Mouse (Mus musculus): Measurements from ENCODE around the gene Sbno2.

The Sbno2 gene

DNA sequence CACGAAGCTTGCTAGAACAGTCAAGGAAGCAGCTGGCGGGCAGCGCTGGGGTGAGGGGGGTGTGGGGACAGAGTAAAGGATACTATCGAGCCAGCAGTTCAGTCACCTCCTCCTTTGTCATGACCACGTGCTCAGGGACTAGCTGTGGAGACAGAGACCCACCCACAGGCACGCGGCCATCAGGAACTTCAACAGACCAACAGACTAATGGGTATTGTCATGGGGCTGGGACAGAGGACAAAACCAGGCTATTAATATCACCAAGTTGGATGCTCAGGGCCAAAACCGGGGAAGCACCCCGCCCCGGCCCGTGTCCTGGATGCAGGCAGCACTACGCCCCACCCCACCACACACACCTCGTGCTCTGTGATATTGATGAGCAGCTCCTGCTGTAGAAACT, 68.5 kb downstream of the Sbno2 start:
- no peak for DNase-seq (ENCODE audit: low spot score in 2 of 2)

DNA sequence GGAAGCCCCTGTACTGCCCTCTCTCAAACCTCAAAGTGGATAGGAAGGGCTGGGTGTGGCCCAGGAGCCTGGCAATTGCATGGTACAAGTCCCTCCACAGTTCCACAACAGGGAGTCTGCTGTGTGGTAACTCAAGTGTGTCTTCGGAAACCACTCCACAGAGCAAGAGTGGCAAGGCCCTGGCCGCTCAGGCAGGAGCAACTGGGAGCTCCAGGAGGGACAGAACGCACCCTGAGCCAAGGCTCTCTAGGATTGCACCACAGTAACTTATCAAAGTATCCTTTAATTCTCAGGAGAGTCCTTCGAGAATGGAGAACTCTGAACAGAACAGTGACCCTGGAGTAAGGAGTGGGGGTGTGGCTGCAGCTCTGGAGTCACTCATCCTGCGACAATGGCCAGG, 69.7 kb downstream of the Sbno2 start:
- no peak for DNase-seq (ENCODE audit: low spot score in 2 of 2)

GRCm38 (mm10) chr10:80035148-80035547, 70.2 kb downstream of the Sbno2 start:
- DNase-seq (ENCODE audit: low spot score in 2 of 2), result no peak

- DNase-seq (ENCODE audit: low spot score in 2 of 2), result peak in 1 of 2 experiments; percentile 35
These were observed 71.6 kb downstream of the Sbno2 start for GRCm38 (mm10) chr10:80033511-80034391.

- DNase-seq (ENCODE audit: low spot score in 2 of 2), result peak in 1 of 2 experiments; percentile 84
These were observed 72.4 kb downstream of the Sbno2 start for GRCm38 (mm10) chr10:80032799-80033480.

GRCm38 (mm10) chr10:80030736-80031135, 74.6 kb downstream of the Sbno2 start:
- DNase-seq (ENCODE audit: low spot score in 2 of 2), result no peak

- no peak for DNase-seq (ENCODE audit: low spot score in 2 of 2)
These were observed 75.2 kb downstream of the Sbno2 start for GRCm38 (mm10) chr10:80030191-80030590.

DNA sequence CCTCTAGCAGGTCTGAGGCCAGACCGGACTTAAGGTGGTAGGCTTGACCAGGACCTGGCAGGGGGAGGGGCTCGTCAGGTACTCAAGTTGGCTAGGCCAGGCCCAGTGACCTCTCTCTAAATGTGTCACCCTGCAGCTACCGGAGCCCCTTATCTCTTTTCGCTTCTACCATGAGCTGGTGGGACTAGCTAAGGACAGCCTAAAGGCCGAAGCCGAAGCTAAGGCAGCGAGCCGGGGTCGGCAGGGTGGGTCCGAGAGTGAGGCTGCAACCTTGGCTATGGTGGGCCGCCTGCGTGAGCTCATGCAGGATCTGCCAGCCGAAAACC, 76.9 kb downstream of the Sbno2 start:
- DNase-seq (ENCODE audit: low spot score in 2 of 2), result no peak

- DNase-seq (ENCODE audit: low spot score in 2 of 2), result peak in 1 of 2 experiments; percentile 56
These were observed 77.5 kb downstream of the Sbno2 start for GRCm38 (mm10) chr10:80027681-80028520.

- peak in 1 of 2 experiments; percentile 74 for DNase-seq (ENCODE audit: low spot score in 2 of 2)
These were observed 79.5 kb downstream of the Sbno2 start for GRCm38 (mm10) chr10:80025889-80026288.

DNA sequence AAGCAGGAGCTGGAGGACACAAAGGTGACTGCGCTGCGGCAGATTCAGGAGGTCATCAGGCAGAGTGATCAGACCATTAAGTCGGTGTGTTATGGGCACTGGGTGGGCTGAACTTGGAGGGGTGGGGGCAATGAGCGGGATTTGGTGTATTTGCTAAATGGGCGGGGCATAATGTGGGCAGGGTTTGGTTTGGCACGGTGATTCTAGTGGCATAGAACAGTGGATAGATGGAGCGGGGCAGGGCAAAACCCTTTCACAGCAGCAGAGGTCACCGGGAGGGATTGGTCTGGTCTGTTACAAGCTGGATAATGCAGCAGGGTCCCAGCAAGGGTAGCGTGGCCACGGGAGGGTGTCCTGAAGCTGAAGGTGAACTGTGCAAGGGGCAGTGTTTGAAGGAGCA, 79.9 kb downstream of the Sbno2 start:
- DNase-seq (ENCODE audit: low spot score in 2 of 2), result no peak

GRCm38 (mm10) chr10:80025044-80025347, 80.4 kb downstream of the Sbno2 start:
- no peak for DNase-seq (ENCODE audit: low spot score in 2 of 2)

GRCm38 (mm10) chr10:80024229-80025043, 80.9 kb downstream of the Sbno2 start:
- peak in 1 of 2 experiments; percentile 67 for DNase-seq (ENCODE audit: low spot score in 2 of 2)

- no peak for DNase-seq (ENCODE audit: low spot score in 2 of 2)
These were observed 81.6 kb downstream of the Sbno2 start for GRCm38 (mm10) chr10:80023758-80024157.

DNA sequence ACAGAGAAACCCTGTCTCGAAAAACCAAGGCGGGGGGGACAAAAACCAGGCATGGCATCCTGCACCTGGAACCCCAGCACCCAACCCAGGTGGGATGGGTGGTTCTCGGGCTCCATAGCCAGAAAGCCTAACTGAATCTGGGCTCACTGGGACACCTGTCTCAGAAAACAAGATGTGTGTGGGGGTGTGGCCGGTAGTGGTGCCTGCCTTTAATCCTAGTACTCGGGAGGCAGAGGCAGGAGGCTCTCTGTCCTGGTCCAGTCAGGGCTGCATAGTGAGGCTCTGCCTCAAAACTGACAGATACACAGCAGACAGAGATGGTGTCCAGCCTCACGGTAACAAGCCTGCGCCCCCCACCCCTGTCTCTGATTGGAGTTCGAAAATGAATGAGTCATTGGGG, 82.6 kb downstream of the Sbno2 start:
- DNase-seq (ENCODE audit: low spot score in 2 of 2), result no peak

- DNase-seq (ENCODE audit: low spot score in 2 of 2), result no peak
These were observed 83.2 kb downstream of the Sbno2 start for GRCm38 (mm10) chr10:80022164-80022563.

GRCm38 (mm10) chr10:80021320-80021641, 84.1 kb downstream of the Sbno2 start:
- no peak for DNase-seq (ENCODE audit: low spot score in 2 of 2)

DNA sequence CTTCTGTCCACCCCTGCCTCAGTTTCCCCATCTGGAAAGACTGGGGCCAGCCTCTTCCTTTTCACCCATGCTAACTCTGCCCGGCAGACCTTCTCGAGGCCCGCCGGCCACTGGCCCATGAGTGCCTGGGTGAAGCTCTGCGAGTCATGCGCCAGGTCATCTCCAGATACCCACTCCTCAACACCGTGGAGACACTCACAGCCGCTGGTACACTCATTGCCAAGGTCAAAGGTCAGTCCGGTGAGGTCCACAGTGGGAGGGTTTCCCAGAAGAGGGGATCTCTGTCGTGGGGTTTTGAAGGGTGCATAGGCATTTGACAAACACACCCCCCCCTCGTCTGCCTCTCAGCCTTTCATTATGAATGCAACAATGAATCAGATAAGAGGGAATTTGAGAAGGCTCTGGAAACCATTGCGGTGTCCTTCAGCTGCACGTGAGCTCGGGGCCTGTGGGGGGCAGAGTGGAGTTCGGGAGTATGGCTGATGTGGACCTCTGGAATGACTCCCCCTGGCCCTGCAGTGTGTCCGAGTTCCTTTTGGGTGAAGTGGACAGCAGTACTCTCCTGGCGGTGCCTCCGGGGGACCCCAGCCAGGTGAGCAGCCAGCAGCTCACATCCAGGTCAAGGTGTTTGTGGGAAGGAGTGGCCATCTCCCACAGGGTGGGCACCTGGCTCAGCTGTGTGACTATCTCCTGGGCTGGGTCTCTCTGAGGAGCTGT, 84.6 kb downstream of the Sbno2 start:
- DNase-seq (ENCODE audit: low spot score in 2 of 2), result no peak

DNA sequence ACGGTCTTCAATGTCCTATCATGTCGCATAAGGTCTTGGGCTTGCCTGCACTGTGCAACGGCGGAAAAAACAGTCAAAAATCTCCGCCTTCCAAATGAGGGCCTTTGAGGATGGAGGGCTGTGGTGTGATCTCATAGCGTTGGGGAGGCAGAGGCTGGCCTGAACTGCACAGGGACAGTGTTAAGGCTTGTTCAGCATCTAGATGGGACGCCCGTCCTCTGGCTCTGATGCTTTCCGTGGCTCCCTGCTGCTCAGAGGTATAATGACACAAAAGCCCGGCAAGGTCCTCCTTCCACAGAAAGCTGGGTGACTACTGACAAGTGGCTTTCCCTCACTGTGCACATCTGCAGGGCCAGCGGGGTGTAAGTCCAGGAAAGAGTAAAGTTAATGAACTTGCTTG, 85.2 kb downstream of the Sbno2 start:
- DNase-seq (ENCODE audit: low spot score in 2 of 2), result no peak

DNA sequence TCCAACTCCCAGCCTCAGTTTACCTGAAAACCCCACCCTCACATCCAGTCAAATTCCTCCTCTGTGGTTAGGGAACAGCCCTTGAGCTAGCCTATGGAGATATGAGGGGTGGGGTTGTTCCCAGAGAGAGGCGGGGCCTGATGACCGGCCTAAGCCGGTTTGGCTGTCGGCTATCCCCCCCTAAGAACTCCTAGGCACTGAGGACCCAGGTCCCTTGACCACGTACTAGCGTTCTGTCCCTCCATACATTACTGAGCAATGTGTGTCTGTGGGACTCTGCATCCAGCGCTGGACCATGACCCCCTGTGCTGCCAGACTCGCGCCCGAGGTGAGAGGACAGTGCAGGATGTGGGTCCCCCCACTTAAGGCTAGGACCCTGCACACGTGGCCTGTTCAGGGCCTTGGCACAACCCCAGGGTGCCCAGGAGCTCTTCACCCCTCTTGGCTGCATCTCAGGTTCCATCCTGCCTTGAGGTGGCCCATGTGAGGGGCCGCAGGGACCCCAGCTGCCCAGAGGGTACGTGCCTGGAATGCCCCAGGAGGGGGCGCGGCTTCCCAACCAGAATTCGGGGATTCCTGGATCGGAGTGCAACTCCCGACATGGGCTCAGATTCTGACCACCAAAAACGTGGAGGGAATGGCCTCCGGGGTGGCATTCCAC, 85.8 kb downstream of the Sbno2 start:
- DNase-seq (ENCODE audit: low spot score in 2 of 2), result peak in 1 of 2 experiments; percentile 46

Measured in spleen, postnatal 10 days (tissue).